Mouse (Mus musculus): ENCODE measurements at regions not wholly inside any gene's neighbourhood (a gene's known extent, or its start where the extent isn't known, plus 50 kb on each side); places are given as distances from the start of the nearest gene placed in this dataset.

- Histone ChIP-seq H3K36me3 (no peaks in the 10 kb centered on the region), H3K27ac (no peak overlapping the region), H3K9me3 (replicated peaks) (no peaks in the 10 kb centered on the region), H3K4me3 (no peak overlapping the region), H3K4me1 (peaks cover 11% of the 10 kb centered on the region), H3K27me3 (ENCODE audit: low read depth, poor library complexity, severe bottlenecking) (no peaks in the 10 kb centered on the region)
- WGBS: 67% methylated on average over 4 of the region's 4 CpGs
- DNase-seq (ENCODE audit: low spot score): no peak
Observed at GRCm38 (mm10) chr5:75282617-75283016, 130.5 kb downstream of the Pdgfra start.

GRCm38 (mm10) chr5:75283841-75284240 is 131.7 kb downstream of the Pdgfra start:
- Histone ChIP-seq H3K9me3 (replicated peaks) (no peaks in the 10 kb centered on the region), H3K4me3 (no peak overlapping the region), H3K36me3 (no peaks in the 10 kb centered on the region), H3K4me1 (peaks cover 16% of the 10 kb centered on the region), H3K27me3 (ENCODE audit: low read depth, poor library complexity, severe bottlenecking) (no peaks in the 10 kb centered on the region), H3K27ac (no peak overlapping the region)
- no peak for DNase-seq (ENCODE audit: low spot score)
- WGBS: 90% methylated on average over 5 of the region's 5 CpGs

GRCm38 (mm10) chr5:75285950-75286349 is 133.9 kb downstream of the Pdgfra start:
- H3K9me3 ChIP-seq (replicated peaks): no peaks in the 10 kb centered on the region

GRCm38 (mm10) chr5:75295676-75296075 is 143.6 kb downstream of the Pdgfra start:
- DNase-seq (ENCODE audit: low spot score): no peak
- Histone ChIP-seq H3K36me3 (no peaks in the 10 kb centered on the region), H3K4me3 (no peak overlapping the region), H3K27ac (no peak overlapping the region), H3K4me1 (no peaks in the 10 kb centered on the region), H3K27me3 (ENCODE audit: low read depth, poor library complexity, severe bottlenecking) (no peaks in the 10 kb centered on the region), H3K9me3 (replicated peaks) (no peaks in the 10 kb centered on the region)
- 80% methylated on average over 2 of the region's 2 CpGs for WGBS

More at GRCm38 (mm10) chr5:75285950-75286349, 133.9 kb downstream of the Pdgfra start:
- Histone ChIP-seq H3K27me3 (ENCODE audit: low read depth, poor library complexity, severe bottlenecking) (no peaks in the 10 kb centered on the region), H3K27ac (no peak overlapping the region), H3K4me1 (peaks cover 16% of the 10 kb centered on the region), H3K36me3 (no peaks in the 10 kb centered on the region), H3K4me3 (no peak overlapping the region)
- WGBS: 82% methylated on average over 10 of the region's 10 CpGs
- no peak for DNase-seq (ENCODE audit: low spot score)

- Histone ChIP-seq H3K4me3 (no peak overlapping the region), H3K9me3 (replicated peaks) (no peaks in the 10 kb centered on the region), H3K27ac (no peak overlapping the region), H3K27me3 (ENCODE audit: low read depth, poor library complexity, severe bottlenecking) (no peaks in the 10 kb centered on the region), H3K36me3 (no peaks in the 10 kb centered on the region), H3K4me1 (no peaks in the 10 kb centered on the region)
- 89% methylated on average over 1 of the region's 1 CpGs for WGBS
- no peak for DNase-seq (ENCODE audit: low spot score)
Observed at GRCm38 (mm10) chr5:75312897-75313296, 160.8 kb downstream of the Pdgfra start.

- DNase-seq (ENCODE audit: low spot score): no peak
- Histone ChIP-seq H3K27ac (no peak overlapping the region), H3K9me3 (replicated peaks) (no peaks in the 10 kb centered on the region), H3K4me1 (no peaks in the 10 kb centered on the region), H3K4me3 (no peak overlapping the region), H3K27me3 (ENCODE audit: low read depth, poor library complexity, severe bottlenecking) (no peaks in the 10 kb centered on the region), H3K36me3 (no peaks in the 10 kb centered on the region)
- WGBS: 96% methylated on average over 1 of the region's 1 CpGs
Observed at GRCm38 (mm10) chr5:75315956-75316355, 163.9 kb downstream of the Pdgfra start.

GRCm38 (mm10) chr5:75320536-75320935 is 168.4 kb downstream of the Pdgfra start:
- H3K36me3 ChIP-seq: no peaks in the 10 kb centered on the region
- H3K27ac ChIP-seq: no peak overlapping the region
- H3K9me3 ChIP-seq (replicated peaks): no peaks in the 10 kb centered on the region
- no peak overlapping the region for H3K4me3 ChIP-seq
- no peaks in the 10 kb centered on the region for H3K27me3 ChIP-seq (ENCODE audit: low read depth, poor library complexity, severe bottlenecking)
- WGBS: 85% methylated on average over 2 of the region's 2 CpGs
- no peaks in the 10 kb centered on the region for H3K4me1 ChIP-seq
- no peak for DNase-seq (ENCODE audit: low spot score)

GRCm38 (mm10) chr5:75334050-75334449 is 182.0 kb downstream of the Pdgfra start:
- H3K27ac ChIP-seq: no peak overlapping the region
- no peak for DNase-seq (ENCODE audit: low spot score)
- H3K36me3 ChIP-seq: no peaks in the 10 kb centered on the region
- no peak overlapping the region for H3K4me3 ChIP-seq
- 90% methylated on average over 3 of the region's 3 CpGs for WGBS
- no peaks in the 10 kb centered on the region for H3K4me1 ChIP-seq
- H3K27me3 ChIP-seq (ENCODE audit: low read depth, poor library complexity, severe bottlenecking): no peaks in the 10 kb centered on the region
- H3K9me3 ChIP-seq (replicated peaks): no peaks in the 10 kb centered on the region

- Histone ChIP-seq H3K4me3 (no peak overlapping the region), H3K9me3 (replicated peaks) (no peaks in the 10 kb centered on the region), H3K36me3 (no peaks in the 10 kb centered on the region), H3K27me3 (ENCODE audit: low read depth, poor library complexity, severe bottlenecking) (no peaks in the 10 kb centered on the region), H3K27ac (no peak overlapping the region), H3K4me1 (no peaks in the 10 kb centered on the region)
- DNase-seq (ENCODE audit: low spot score): no peak
- WGBS: 92% methylated on average over 11 of the region's 11 CpGs
Observed at GRCm38 (mm10) chr5:75336454-75336853, 184.4 kb downstream of the Pdgfra start.

- DNase-seq (ENCODE audit: low spot score): no peak
- no peaks in the 10 kb centered on the region for H3K4me1 ChIP-seq
- H3K9me3 ChIP-seq (replicated peaks): no peaks in the 10 kb centered on the region
Observed at GRCm38 (mm10) chr5:75338439-75338838, 186.3 kb downstream of the Pdgfra start.

GRCm38 (mm10) chr5:75342599-75342998 is 190.5 kb downstream of the Pdgfra start:
- Histone ChIP-seq H3K4me3 (no peak overlapping the region), H3K36me3 (no peaks in the 10 kb centered on the region), H3K9me3 (replicated peaks) (no peaks in the 10 kb centered on the region), H3K27ac (no peak overlapping the region), H3K4me1 (no peaks in the 10 kb centered on the region), H3K27me3 (ENCODE audit: low read depth, poor library complexity, severe bottlenecking) (no peaks in the 10 kb centered on the region)
- WGBS: 94% methylated on average over 7 of the region's 7 CpGs
- DNase-seq (ENCODE audit: low spot score): no peak

More at GRCm38 (mm10) chr5:75338439-75338838, 186.3 kb downstream of the Pdgfra start:
- WGBS: 94% methylated on average over 11 of the region's 11 CpGs
- Histone ChIP-seq H3K27ac (no peak overlapping the region), H3K27me3 (ENCODE audit: low read depth, poor library complexity, severe bottlenecking) (no peaks in the 10 kb centered on the region), H3K4me3 (no peak overlapping the region), H3K36me3 (no peaks in the 10 kb centered on the region)

GRCm38 (mm10) chr5:75346836-75347773 is 195.0 kb downstream of the Pdgfra start:
- Histone ChIP-seq H3K27ac (no peak overlapping the region), H3K36me3 (no peaks in the 10 kb centered on the region)

GRCm38 (mm10) chr5:75347774-75348116 is 195.7 kb downstream of the Pdgfra start:
- Histone ChIP-seq H3K4me1 (no peaks in the 10 kb centered on the region), H3K4me3 (no peak overlapping the region), H3K27ac (no peak overlapping the region), H3K9me3 (replicated peaks) (no peaks in the 10 kb centered on the region), H3K27me3 (ENCODE audit: low read depth, poor library complexity, severe bottlenecking) (no peaks in the 10 kb centered on the region), H3K36me3 (no peaks in the 10 kb centered on the region)
- WGBS: 83% methylated on average over 5 of the region's 5 CpGs
- DNase-seq (ENCODE audit: low spot score): no peak

More at GRCm38 (mm10) chr5:75346836-75347773, 195.0 kb downstream of the Pdgfra start:
- DNase-seq (ENCODE audit: low spot score): no peak
- H3K4me3 ChIP-seq: no peak overlapping the region
- H3K27me3 ChIP-seq (ENCODE audit: low read depth, poor library complexity, severe bottlenecking): no peaks in the 10 kb centered on the region
- 76% methylated on average over 11 of the region's 11 CpGs for WGBS
- no peaks in the 10 kb centered on the region for H3K4me1 ChIP-seq
- H3K9me3 ChIP-seq (replicated peaks): no peaks in the 10 kb centered on the region

Data from limb, embryonic 10.5 days (tissue).